Mouse (Mus musculus) lung, postnatal 0 days (tissue): ENCODE measurements around the gene Hist1h2bc. TPM values are rescaled to one million over a fixed set of nuclear protein-coding genes. Genes with fewer than 3 reads are reported as not detected.

ENCODE experiments used
- ATAC-seq: fragments of 200-750 bp; cut with Nextera tagmentation; 2 replicates; pipeline ENCODE4 v1.8.0; 2017; ENCODE audit warnings: moderate library complexity
- DNase-seq: peaks from one replicate; pipeline ENCODE4 v3.0.0-alpha.2; 2016; ENCODE audit warnings: low spot score
- H3K27ac ChIP-seq: fragments of 300-500 bp; sonication (generic); 2 replicates; pipeline ENCODE4 v1.5.1; 2014; ENCODE audit warnings: antibody characterized with exemption, mild to moderate bottlenecking, low read length, mixed read lengths
- H3K27me3 ChIP-seq: fragments of 300-500 bp; sonication (generic); replicated peaks from 2 replicates; pipeline ENCODE4 v1.6.1; 2014; ENCODE audit warnings: low read length, mixed read lengths; ENCODE audit not compliant: insufficient read depth
- H3K36me3 ChIP-seq: fragments of 300-500 bp; sonication (generic); 2 replicates; pipeline ENCODE4 v1.6.1; 2014; ENCODE audit warnings: low read length, mixed read lengths; ENCODE audit not compliant: insufficient read depth
- H3K4me1 ChIP-seq: fragments of 300-500 bp; sonication (generic); 2 replicates; pipeline ENCODE4 v1.6.1; 2014; ENCODE audit warnings: antibody characterized with exemption, low read depth, low read length, mixed read lengths; ENCODE audit not compliant: insufficient read depth
- H3K4me2 ChIP-seq: fragments of 300-500 bp; sonication (generic); replicated peaks from 2 replicates; pipeline ENCODE4 v1.6.1; 2014; ENCODE audit warnings: low read depth, mild to moderate bottlenecking, low read length, moderate library complexity, mixed read lengths
- H3K4me3 ChIP-seq: fragments of 300-500 bp; sonication (generic); 2 replicates; pipeline ENCODE4 v1.5.1; 2014; ENCODE audit warnings: low read depth, low read length
- H3K9ac ChIP-seq: fragments of 300-500 bp; sonication (generic); replicated peaks from 2 replicates; pipeline ENCODE4 v1.6.1; 2014; ENCODE audit warnings: low read depth, mild to moderate bottlenecking
- H3K9me3 ChIP-seq: fragments of 300-500 bp; sonication (generic); 2 replicates; pipeline ENCODE4 v1.6.1; 2016; ENCODE audit warnings: low read length, mixed read lengths
- CTCF ChIP-seq: IDR thresholded peaks from 2 replicates; pipeline ENCODE4 v1.5.1; 2016; ENCODE audit warnings: antibody characterized with exemption, mild to moderate bottlenecking
- EP300 ChIP-seq: IDR thresholded peaks from 2 replicates; pipeline ENCODE4 v1.6.1; 2016; ENCODE audit warnings: antibody characterized with exemption, mild to moderate bottlenecking, control low read depth
- WGBS: fragments of 180-500 bp; shearing (Covaris S2); extraction: QIAGEN DNeasy Blood & Tissue Kit; methylation state at CpG from one replicate; pipeline ENCODE4 v1.1.7; 2014; 5-methylcytosine and 5-hydroxymethylcytosine counted together
- polyA plus RNA-seq: library from polyadenylated mRNA; unstranded; fragments of >200 nt; fragmentation: Nextera tagmentation; extraction: Ambion mirVana; gene quantifications from 2 replicates; pipeline ENCODE4 v1.2.1, GENCODE M21; 2015

The Hist1h2bc gene
- polyA plus RNA-seq, 1 experiment from 2014 or later, result 69.5 TPM

GRCm38 (mm10) chr13:23729192-23729525 lies 45.2 kb downstream of the Hist1h2bc start:
- ATAC-seq (no peak), DNase-seq (no peak)
- WGBS, result 89% methylated on average over 9 of the region's 9 CpGs
- TF ChIP-seq CTCF (no peak), EP300 (no peak)
- H3K9ac ChIP-seq, result no peak overlapping the region
- H3K9me3 ChIP-seq, result no peaks in the 10 kb centered on the region
- no peak overlapping the region for H3K4me2 ChIP-seq
- H3K27me3 ChIP-seq, result no peaks in the 10 kb centered on the region
- H3K36me3 ChIP-seq, result no peaks in the 10 kb centered on the region
- H3K27ac ChIP-seq, result no peak overlapping the region
- 0 out of 2 replicates have a peak, but pooled peaks cover 3% of the 10 kb centered on the region for H3K4me1 ChIP-seq
- H3K4me3 ChIP-seq, result no peak overlapping the region

GRCm38 (mm10) chr13:23729706-23730105 lies 45.7 kb downstream of the Hist1h2bc start:
- H3K9me3 ChIP-seq, result no peaks in the 10 kb centered on the region
- H3K4me1 ChIP-seq, result 0 out of 2 replicates have a peak, but pooled peaks cover 3% of the 10 kb centered on the region
- no peak overlapping the region for H3K9ac ChIP-seq
- TF ChIP-seq EP300, result no peak
- TF ChIP-seq CTCF, result no peak
- no peak overlapping the region for H3K4me3 ChIP-seq
- ATAC-seq (no peak), DNase-seq (no peak)
- no peaks in the 10 kb centered on the region for H3K27me3 ChIP-seq
- H3K27ac ChIP-seq, result no peak overlapping the region
- H3K36me3 ChIP-seq, result no peaks in the 10 kb centered on the region
- no peak overlapping the region for H3K4me2 ChIP-seq
- WGBS, result 87% methylated on average over 5 of the region's 5 CpGs

GRCm38 (mm10) chr13:23730479-23730878 lies 46.5 kb downstream of the Hist1h2bc start:
- Histone ChIP-seq H3K36me3 (no peaks in the 10 kb centered on the region), H3K9me3 (no peaks in the 10 kb centered on the region), H3K27ac (no peak overlapping the region), H3K27me3 (no peaks in the 10 kb centered on the region), H3K9ac (no peak overlapping the region), H3K4me1 (0 out of 2 replicates have a peak, but pooled peaks cover 3% of the 10 kb centered on the region), H3K4me3 (no peak overlapping the region), H3K4me2 (no peak overlapping the region)
- 19% methylated on average over 8 of the region's 8 CpGs for WGBS
- DNase-seq (peak; percentile 87), ATAC-seq (peak; percentile 86)
- no peak for TF ChIP-seq CTCF
- peak; percentile 48; the same call in 1 of the 2 replicates for TF ChIP-seq EP300

GRCm38 (mm10) chr13:23732156-23732804 lies 48.3 kb downstream of the Hist1h2bc start:
- H3K9ac ChIP-seq, result no peak overlapping the region
- H3K4me2 ChIP-seq, result no peak overlapping the region
- H3K36me3 ChIP-seq, result no peaks in the 10 kb centered on the region
- peak; percentile 86 for DNase-seq
- TF ChIP-seq EP300 (no peak), CTCF (peak; percentile 90)
- H3K27me3 ChIP-seq, result no peaks in the 10 kb centered on the region
- H3K4me1 ChIP-seq, result 0 out of 2 replicates have a peak, but pooled peaks cover 3% of the 10 kb centered on the region
- no peak overlapping the region for H3K4me3 ChIP-seq
- no peak overlapping the region for H3K27ac ChIP-seq
- WGBS, result 24% methylated on average over 8 of the region's 8 CpGs
- no peaks in the 10 kb centered on the region for H3K9me3 ChIP-seq
- 0 out of 2 replicates have a peak, but pooled peaks have one; percentile 42 for ATAC-seq

- DNase-seq (no peak), ATAC-seq (no peak)
- Histone ChIP-seq H3K9me3 (no peaks in the 10 kb centered on the region), H3K4me1 (no peaks in the 10 kb centered on the region), H3K36me3 (no peaks in the 10 kb centered on the region), H3K9ac (no peak overlapping the region), H3K4me2 (no peak overlapping the region), H3K4me3 (no peak overlapping the region), H3K27ac (no peak overlapping the region), H3K27me3 (no peaks in the 10 kb centered on the region)
- WGBS, result 90% methylated on average over 5 of the region's 5 CpGs
- no peak for TF ChIP-seq CTCF
- no peak for TF ChIP-seq EP300
These were observed 53.1 kb downstream of the Hist1h2bc start for GRCm38 (mm10) chr13:23737091-23737490.

GRCm38 (mm10) chr13:23738041-23738440 lies 54.0 kb downstream of the Hist1h2bc start:
- H3K4me3 ChIP-seq, result peak overlapping the region; percentile 71; the same call in 1 of the 2 replicates
- ATAC-seq (no peak), DNase-seq (no peak)
- H3K9ac ChIP-seq, result peak overlapping the region; percentile 86
- WGBS, result 23% methylated on average over 4 of the region's 4 CpGs
- no peaks in the 10 kb centered on the region for H3K36me3 ChIP-seq
- TF ChIP-seq EP300 (no peak), CTCF (no peak)
- peak overlapping the region; percentile 90 for H3K4me2 ChIP-seq
- H3K27ac ChIP-seq, result peak overlapping the region; percentile 97
- no peaks in the 10 kb centered on the region for H3K9me3 ChIP-seq
- H3K4me1 ChIP-seq, result no peaks in the 10 kb centered on the region
- no peaks in the 10 kb centered on the region for H3K27me3 ChIP-seq
